Mouse (Mus musculus) layer of hippocampus, postnatal 25 days (tissue): ENCODE data around the gene Tbxa2r. TPM values are rescaled to one million over a fixed set of nuclear protein-coding genes. Genes with fewer than 3 reads are reported as not detected.
A peak's percentile ranks its signal among the peaks of the same experiment; 100 is the strongest.

Source experiments
- DNase-seq, 2 experiments: peaks; one replicate each; pipeline ENCODE4 v3.0.0; 2022; ENCODE audit warnings: mixed read lengths in 2 of 2, low spot score in 1 of 2; ENCODE audit errors: extremely low spot score in 1 of 2
- total RNA-seq, 2 experiments: library from RNA; stranded (reverse); gene quantifications; 2 replicates each; pipeline ENCODE4 v1.2.3; 2021

The Tbxa2r gene
- total RNA-seq, 2 experiments from 2014 or later = 1.1 to 1.5 TPM

- peak in 1 of 2 experiments; percentile 76 for DNase-seq
Observed at GRCm38 (mm10) chr10:81341333-81341949, 12.9 kb downstream of the Tbxa2r start.

DNA sequence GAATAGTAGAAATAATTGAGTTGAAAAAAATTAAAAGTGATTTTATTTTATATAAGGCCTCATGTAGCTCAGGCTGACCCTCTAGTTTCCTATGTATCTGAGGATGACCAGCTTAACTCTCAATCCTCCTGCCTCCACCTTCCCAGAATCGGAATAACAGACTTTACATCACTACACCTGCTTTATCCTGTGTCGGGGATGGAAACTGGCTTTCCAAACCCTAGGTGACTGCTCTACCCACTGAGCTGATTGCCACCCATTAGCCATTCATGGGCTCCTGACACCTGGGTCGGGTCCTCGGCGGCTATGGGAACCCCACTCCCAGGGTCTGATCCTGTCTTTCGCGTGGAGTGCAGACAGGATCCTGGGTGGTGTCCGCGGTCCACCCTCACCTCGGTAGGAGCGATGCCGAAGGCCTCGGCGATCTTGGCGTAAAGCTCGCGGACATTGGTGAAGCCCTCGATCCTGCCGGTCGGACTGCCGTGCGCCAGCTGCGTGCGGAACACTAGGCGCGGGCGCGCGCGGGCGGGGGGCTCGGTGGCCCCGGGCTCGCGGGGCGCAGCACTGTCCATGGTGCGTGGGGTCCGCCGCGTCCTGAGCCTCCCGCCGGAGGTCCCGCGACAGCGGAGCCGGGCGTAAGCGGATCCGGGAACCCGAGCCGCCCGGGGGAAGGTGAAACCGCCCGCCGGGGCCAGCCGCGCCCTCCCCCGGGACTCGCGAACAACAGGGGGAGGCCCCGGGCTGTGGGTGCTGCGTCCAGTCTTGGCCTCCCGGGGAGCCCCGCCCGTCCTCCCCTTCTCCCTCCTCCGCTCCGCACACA lies 14.4 kb downstream of the Tbxa2r start, which contains the start of gene Gipc3:
TSS of gene Gipc3 (minus strand) at position 581 of the 820 bp plus-strand sequence.
- DNase-seq = no peak

- DNase-seq = no peak
Observed at GRCm38 (mm10) chr10:81344421-81345161, 16.1 kb downstream of the Tbxa2r start.

DNA sequence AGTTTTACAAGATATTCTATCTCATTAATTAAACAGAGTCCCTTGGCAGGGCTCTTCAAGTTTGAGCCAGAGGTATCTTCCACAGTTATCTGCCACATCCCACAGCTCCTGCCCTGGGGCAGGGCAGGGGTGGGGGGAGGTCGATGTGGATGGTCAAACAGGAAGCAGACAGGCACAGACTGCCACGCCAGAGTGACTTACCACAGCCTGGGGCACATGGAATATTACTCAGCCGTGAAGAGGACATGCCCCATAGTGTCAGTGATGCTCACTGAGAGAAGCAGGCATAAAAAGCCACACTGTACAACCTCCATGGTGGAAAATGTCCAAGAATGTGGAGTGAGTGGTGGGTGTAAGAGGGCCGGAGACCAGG lies 16.6 kb downstream of the Tbxa2r start:
- DNase-seq = no peak

DNA sequence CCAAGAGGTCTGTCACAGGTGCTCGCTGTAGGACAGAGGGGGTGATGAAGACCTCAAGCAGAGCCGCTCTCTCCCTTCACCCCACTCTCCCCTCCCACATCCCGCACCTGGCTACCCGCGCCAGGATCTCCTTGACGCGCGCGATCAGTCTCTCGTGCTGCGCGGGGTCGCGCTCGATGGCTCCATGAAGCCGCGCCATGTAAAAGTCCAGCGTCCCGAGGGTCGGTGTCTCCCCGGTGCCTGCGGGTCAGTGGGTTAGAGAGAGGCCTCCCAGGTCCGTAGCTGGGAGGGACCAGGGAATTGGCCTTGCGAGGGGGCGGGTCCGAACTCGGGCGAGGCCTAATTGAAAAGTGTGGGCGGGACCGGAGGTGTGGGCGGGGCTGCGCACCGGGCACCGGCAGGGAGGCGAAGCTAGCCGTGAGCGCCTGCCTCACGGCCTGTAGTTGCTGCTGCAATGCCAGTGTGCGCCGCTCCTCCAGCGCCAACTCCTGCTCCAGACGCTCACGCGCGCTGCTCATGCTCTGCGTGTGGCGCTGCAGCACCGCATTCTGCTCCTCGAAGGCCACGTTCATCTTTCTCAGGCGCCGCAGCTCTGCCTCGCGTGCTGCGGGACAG lies 18.0 kb downstream of the Tbxa2r start:
- no peak for DNase-seq

DNA sequence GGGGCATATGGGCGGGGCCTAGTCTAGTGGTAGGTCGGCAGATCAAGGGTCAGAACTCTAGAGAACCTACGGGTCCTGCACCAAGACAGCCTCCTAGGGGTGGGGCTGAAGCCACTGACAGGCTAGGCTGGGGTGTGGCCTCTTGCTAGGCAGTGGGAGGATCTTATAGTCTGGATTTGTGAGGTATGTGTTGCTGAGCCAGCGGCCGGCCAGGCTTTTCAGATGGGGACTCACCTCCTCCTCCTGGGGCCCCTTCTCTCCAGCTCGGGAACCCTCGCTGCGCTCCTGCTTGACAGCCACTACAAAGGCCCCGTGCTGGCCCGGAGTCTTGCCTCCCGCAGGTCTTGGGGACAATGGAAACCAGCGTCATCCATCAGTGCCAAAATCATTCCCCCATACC lies 20.6 kb downstream of the Tbxa2r start:
- no peak for DNase-seq

DNA sequence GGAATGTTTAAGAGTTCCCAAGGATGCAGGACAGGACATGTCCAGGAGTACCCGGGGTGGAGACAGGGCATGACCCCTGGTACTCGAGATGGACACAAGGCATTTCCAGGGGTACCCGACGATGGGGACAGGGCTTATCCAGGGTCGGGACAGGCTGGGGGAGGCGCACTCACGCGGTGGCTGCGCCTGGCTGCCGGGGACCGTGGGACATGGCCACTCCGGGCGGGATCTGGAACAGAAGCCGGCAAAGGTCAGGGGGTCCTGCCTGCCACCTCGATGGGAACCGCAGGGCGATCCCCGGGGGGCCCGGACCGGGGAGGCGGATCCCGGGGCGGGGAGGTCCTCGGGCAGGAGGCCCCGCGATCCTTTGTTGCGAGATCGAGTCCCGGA lies 21.4 kb downstream of the Tbxa2r start:
- DNase-seq = no peak

DNA sequence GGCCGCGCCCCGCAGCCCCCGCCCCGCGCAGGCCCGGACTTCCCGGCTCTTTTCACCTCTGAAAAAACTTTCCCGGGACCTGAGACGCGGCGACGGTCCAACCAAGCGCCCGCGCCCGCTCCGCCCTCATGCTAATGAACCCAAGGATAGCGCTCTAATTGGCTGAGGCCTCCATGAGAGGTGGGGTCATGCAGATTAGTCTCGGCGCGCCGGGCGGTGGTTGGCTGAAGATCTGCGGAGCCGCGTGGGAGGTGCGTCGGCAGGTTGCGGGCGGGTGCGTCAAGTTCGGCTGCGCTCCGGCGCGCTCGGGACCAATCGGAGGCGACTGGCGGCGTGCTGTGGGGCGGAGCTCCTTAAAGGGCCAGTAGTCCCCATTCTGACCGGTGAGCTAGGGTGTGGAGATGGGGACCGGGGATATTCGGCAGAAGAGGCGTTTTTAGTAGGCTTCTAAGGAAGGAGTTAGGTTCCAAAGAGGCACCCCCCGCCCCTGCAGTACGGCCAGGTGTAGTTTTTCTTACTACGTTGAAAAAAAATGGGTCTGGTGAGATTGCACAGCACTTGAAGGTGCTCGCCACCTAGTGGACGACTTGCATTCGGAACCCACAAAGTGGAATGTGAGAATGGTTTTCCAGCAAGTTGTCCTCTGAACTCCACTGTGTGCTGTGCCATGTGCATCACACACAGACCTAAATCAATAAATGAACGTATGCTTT lies 22.0 kb downstream of the Tbxa2r start, which contains the start of gene Hmg20b:
TSS of gene Hmg20b (minus strand) at position 130 of the 713 bp plus-strand sequence.
- DNase-seq = peak; percentile 98

DNA sequence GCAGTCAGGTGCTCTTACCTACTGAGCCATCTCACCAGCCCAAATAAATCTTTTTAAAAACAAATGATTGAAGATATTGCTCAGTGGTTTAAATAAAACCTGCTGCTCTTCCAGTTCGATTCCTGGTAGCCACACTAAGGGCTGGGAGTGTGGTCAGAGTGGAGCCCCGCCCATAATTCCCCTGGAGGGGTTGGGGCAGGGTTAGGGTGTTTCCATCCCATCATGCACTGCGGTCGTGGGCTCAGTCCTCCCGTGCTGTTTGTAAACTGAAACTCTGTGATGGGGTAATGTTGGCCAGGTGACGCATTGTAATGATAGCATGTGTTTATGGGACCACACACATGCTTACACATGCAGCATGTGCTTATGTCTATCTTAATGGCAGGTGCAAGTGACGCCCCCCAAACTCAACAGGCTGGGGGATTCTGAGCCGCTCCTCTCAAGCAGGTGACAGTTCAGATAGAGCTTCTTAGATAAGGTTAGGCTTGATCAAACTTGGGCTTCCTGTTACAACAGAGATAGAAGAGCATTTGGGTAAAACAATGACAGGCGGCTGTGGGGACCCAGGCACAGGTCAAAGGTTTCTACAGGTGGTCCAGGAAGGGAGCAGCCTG lies 23.3 kb downstream of the Tbxa2r start:
- DNase-seq = no peak

GRCm38 (mm10) chr10:81354738-81355477 lies 26.4 kb downstream of the Tbxa2r start:
- DNase-seq = no peak

DNA sequence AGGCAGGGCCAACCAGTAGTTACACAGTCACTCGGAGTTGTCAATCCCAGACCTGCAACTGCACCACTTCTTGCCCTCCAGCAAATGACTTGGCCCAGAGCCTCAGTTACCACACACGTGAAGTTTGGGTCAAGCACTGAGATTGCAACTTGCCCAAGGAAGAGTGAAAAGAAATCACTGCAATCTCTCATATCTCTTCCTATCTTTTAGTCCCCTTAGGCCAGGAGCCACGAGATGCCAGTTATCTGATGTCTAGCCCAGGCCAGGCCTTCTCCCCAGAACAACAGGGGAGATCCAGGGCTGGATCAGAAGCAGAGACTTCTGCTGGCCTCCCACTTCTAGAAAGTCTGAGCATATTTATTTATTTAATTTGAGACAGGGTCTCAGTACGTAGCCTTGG lies 27.0 kb downstream of the Tbxa2r start:
- DNase-seq = no peak

GRCm38 (mm10) chr10:81356352-81356990 lies 27.9 kb downstream of the Tbxa2r start:
- no peak for DNase-seq

GRCm38 (mm10) chr10:81356991-81357844 lies 28.7 kb downstream of the Tbxa2r start, which contains the start of gene Mfsd12:
Gene Mfsd12, plus strand, starts transcription at chr10:81357491.
- peak; percentile 84 for DNase-seq

DNA sequence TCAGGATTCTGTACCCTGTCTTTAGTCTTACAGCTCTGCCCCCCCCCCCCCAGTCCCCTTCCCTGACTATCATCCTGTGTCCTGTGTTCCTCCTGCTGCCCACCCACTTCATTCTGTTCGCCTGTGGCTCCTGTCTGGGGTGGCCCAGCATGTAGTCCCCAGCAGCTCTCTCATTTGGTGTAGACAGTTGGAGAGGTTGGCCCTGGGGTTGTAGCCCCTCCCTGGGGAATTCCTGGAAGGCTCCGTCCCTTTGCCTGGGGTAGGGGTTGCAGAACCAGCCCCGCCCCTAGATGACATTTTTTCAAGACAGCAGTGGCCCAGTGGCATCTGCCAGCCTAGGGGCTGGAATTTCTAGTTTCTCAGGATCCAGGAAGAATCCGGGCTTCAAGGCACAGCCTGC lies 29.7 kb downstream of the Tbxa2r start:
- DNase-seq = no peak

DNA sequence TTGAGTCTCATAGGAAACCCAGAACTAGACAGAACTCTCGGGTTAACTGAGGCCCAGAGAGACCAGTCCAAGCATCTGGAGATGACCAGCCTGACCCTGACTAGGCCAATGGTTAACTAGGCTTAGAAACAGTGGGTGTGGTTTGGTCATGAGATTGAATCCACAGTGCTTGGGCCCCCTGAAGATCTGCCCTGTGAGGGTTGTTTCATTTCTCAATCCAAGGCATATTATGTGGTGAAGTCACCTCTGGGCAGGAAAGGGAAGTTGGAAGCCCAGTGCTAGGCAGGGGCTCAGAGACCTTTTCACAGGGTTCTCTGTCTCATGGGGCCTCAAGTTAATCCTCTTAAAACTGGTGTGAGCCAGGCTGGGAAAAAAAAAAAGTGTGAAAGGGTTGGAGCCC lies 30.3 kb downstream of the Tbxa2r start:
- no peak for DNase-seq

DNA sequence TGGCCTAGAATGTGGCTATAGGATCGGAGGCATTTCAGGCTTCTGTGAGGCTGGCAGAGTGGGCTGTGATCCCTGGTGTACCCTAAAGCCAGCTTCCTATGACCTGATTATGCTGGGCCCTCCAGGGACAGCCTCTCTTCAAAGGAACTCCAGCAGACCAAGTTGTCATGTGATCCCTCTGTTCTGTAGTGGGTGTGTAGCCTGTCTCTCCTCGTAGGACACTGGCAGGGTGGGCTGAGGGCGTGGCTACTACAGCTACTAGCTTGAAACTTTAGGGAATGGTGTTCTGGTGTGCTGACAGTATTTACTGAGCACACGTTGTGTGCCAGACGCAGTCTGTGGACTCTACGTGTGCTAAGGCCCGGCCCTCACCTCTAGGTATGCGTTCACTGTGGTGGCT lies 32.2 kb downstream of the Tbxa2r start:
- no peak for DNase-seq

DNA sequence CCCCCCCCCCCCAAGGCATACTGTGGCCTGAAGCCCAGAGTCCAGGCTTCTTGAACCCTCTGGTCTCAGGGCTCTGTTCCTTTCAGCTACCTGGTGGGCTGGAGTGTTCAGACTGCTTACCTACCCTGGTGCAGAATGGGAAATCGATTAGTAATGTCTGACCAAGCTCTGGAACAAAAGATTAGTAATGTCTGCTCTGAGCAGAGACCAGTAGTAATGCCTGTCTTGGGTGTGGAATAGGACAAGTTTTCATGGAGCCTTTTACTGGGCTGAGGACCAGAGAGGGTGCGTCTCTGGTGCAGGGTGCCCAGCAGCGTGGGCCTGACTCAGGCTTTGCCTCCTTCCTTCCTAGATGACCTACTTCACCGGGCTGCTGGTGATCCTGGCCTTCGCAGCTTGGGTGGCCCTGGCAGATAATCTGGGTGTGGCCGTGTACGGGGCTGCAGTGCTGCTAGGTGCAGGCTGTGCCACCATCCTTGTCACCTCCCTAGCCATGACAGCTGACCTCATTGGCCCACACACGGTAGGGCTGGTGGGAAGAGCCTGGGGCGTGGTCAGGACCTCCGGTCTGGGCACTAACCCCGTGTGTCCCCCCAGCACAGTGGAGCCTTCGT lies 33.9 kb downstream of the Tbxa2r start:
- DNase-seq = no peak
